Mouse (Mus musculus) erythroblast, embryonic 14.5 days (primary cell): ENCODE measurements around the gene Jmjd1c. TPM values are rescaled to one million over a fixed set of nuclear protein-coding genes. Genes with fewer than 3 reads are reported as not detected.

Source experiments
- H3K27me3 ChIP-seq: 2 replicates; pipeline ENCODE4 v1.6.1; 2012; ENCODE audit warnings: inconsistent platforms; ENCODE audit not compliant: control insufficient read depth
- H3K36me3 ChIP-seq: 2 replicates; pipeline ENCODE4 v1.6.1; 2012; ENCODE audit warnings: mild to moderate bottlenecking, inconsistent platforms; ENCODE audit not compliant: control insufficient read depth
- H3K4me1 ChIP-seq: 2 replicates; pipeline ENCODE4 v1.6.1; 2012; ENCODE audit warnings: inconsistent platforms; ENCODE audit not compliant: control insufficient read depth
- H3K4me3 ChIP-seq: replicated peaks from 2 replicates; pipeline ENCODE3; 2012; ENCODE audit warnings: moderate library complexity, mild to moderate bottlenecking, inconsistent platforms
- H3K9me3 ChIP-seq: 2 replicates; pipeline ENCODE4 v1.6.1; 2012; ENCODE audit warnings: low read length, inconsistent platforms, mixed read lengths; ENCODE audit not compliant: control insufficient read depth
- GATA1 ChIP-seq: IDR thresholded peaks from 2 replicates; pipeline ENCODE4 v1.6.1; 2012; ENCODE audit warnings: low read length, inconsistent platforms, mixed read lengths
- TAL1 ChIP-seq: IDR thresholded peaks from 3 replicates; pipeline ENCODE4 v1.6.1; 2012; ENCODE audit warnings: low read length, inconsistent platforms, mixed read lengths
- polyA plus RNA-seq: library from polyadenylated mRNA; stranded (reverse); fragments of >175 nt; gene quantifications from 2 replicates; pipeline ENCODE4 v1.2.3, GENCODE M21; 2012

Jmjd1c gene
- polyA plus RNA-seq, 1 experiment, result 0.09 TPM

DNA sequence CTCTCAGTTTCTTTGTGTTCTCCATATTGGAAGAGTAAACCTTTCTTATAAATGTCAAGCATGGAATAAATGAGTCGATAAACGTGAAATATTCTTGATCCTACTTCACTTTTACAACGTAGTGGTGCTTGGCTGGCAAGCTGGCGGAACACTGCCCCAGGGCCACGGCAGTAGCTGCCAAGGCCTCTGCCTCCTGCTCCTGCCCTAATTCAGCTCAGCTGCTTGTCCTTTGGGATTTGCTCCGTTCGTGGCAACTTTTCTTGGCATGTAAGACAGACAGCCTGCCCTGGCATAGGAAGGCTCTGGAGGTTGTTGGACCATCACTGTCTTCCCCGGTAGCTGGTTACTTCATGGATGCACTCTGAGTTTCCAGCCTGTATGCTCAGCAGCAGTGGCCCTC lies 20.3 kb downstream of the Jmjd1c start:
- no peaks in the 10 kb centered on the region for H3K9me3 ChIP-seq
- H3K27me3 ChIP-seq, result no peaks in the 10 kb centered on the region
- no peaks in the 10 kb centered on the region; the same call in 1 of the 2 replicates for H3K4me1 ChIP-seq
- TF ChIP-seq GATA1 (no peak), TAL1 (no peak)
- H3K36me3 ChIP-seq, result no peaks in the 10 kb centered on the region
- H3K4me3 ChIP-seq, result no peak overlapping the region

DNA sequence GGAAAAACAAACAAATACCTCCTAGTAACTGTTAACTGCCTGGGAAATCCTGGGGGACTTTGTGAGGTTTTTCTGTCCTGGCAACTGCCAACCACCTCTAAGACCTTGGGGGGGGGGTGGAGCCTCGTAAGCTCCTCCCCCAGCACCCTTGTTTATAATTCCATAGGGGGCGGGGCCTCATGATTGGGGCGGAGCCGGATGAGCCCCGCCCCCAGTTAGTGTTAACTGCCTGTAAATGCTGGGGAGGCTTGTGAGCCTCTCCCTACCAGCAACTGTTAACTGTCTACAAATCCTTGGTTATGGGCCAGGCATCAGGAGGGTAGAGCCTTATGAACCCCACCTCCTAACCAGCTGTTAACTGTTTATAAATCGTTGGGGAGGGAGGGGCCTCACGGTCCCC lies 23.4 kb downstream of the Jmjd1c start:
- TF ChIP-seq TAL1 (no peak), GATA1 (no peak)
- peaks cover 3% of the 10 kb centered on the region for H3K27me3 ChIP-seq
- H3K4me1 ChIP-seq, result no peaks in the 10 kb centered on the region; the same call in 1 of the 2 replicates
- no peaks in the 10 kb centered on the region for H3K9me3 ChIP-seq
- H3K4me3 ChIP-seq, result no peak overlapping the region
- no peaks in the 10 kb centered on the region for H3K36me3 ChIP-seq

DNA sequence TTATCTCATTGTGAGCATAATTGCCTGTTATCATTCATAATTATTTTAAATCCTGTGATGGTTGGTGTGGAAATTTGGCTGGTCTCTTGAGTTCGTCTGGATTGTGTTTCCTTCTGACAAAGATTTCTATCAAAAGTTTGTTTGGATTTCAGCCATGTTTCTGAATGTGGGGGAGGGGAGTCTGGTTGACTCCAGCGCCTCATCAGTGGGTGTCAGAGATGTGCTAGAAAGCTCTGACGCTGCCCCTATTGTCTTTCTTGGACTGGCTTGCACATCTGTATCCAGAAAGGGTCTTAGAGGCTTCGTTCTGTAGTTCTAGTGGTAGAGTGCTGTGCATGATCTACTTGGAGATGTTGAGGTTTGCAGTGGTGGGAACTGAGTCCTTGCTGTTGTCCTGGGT lies 24.3 kb downstream of the Jmjd1c start:
- H3K27me3 ChIP-seq, result peaks cover 12% of the 10 kb centered on the region
- H3K9me3 ChIP-seq, result no peaks in the 10 kb centered on the region
- no peak overlapping the region for H3K4me3 ChIP-seq
- H3K4me1 ChIP-seq, result no peaks in the 10 kb centered on the region; the same call in 1 of the 2 replicates
- TF ChIP-seq TAL1 (no peak), GATA1 (no peak)
- no peaks in the 10 kb centered on the region for H3K36me3 ChIP-seq

DNA sequence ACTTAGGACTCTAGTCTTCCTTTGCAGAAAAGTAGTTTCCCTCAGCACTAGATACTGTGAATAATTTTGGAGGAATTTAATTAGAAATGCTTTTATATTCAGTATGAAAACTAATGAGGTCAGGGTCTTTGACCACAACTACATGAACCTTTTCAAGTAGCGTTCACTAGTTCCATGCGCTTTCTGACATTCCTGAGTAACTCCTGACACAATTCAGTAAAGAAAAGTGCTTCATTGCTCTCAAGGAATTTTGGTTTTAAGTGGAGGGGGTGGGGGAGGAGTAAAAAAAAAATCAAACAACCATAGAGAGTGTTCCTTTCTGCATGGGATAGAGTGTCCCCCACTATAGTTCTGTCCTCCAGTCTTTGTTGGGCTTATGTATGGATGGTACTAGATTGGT lies 24.7 kb downstream of the Jmjd1c start:
- TF ChIP-seq GATA1 (no peak), TAL1 (no peak)
- Histone ChIP-seq H3K27me3 (peaks cover 17% of the 10 kb centered on the region), H3K9me3 (no peaks in the 10 kb centered on the region), H3K36me3 (no peaks in the 10 kb centered on the region), H3K4me3 (no peak overlapping the region), H3K4me1 (no peaks in the 10 kb centered on the region; the same call in 1 of the 2 replicates)

DNA sequence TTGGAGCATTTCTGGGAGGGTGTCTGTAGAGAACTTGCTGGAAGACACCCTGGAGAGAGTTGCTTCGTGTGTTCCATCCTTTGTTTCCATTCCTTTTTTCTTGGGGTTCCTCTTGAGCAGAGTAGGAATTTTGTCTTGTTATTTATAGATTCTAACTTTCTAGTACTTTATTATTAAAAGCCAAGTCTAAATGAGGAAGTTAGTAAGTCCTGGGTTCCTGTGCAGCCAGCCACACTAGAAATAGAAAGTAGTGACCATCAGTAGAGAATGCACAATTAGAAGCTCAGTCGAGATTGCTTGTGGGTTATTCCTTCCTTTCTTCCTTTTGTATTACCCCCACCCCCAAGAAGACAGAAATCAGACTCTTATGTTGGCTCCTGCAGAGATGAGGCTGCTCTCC lies 27.8 kb downstream of the Jmjd1c start:
- Histone ChIP-seq H3K36me3 (no peaks in the 10 kb centered on the region), H3K27me3 (peaks cover 46% of the 10 kb centered on the region), H3K9me3 (no peaks in the 10 kb centered on the region; the same call in 1 of the 2 replicates), H3K4me1 (peaks cover 12% of the 10 kb centered on the region), H3K4me3 (no peak overlapping the region)
- no peak for TF ChIP-seq TAL1
- TF ChIP-seq GATA1, result no peak

- no peaks in the 10 kb centered on the region for H3K36me3 ChIP-seq
- H3K27me3 ChIP-seq, result peaks cover 50% of the 10 kb centered on the region
- no peak overlapping the region for H3K4me3 ChIP-seq
- TF ChIP-seq GATA1, result no peak
- no peak for TF ChIP-seq TAL1
- no peaks in the 10 kb centered on the region; the same call in 1 of the 2 replicates for H3K9me3 ChIP-seq
- H3K4me1 ChIP-seq, result peaks cover 12% of the 10 kb centered on the region
Observed at GRCm38 (mm10) chr10:67124156-67124555, 28.2 kb downstream of the Jmjd1c start.

DNA sequence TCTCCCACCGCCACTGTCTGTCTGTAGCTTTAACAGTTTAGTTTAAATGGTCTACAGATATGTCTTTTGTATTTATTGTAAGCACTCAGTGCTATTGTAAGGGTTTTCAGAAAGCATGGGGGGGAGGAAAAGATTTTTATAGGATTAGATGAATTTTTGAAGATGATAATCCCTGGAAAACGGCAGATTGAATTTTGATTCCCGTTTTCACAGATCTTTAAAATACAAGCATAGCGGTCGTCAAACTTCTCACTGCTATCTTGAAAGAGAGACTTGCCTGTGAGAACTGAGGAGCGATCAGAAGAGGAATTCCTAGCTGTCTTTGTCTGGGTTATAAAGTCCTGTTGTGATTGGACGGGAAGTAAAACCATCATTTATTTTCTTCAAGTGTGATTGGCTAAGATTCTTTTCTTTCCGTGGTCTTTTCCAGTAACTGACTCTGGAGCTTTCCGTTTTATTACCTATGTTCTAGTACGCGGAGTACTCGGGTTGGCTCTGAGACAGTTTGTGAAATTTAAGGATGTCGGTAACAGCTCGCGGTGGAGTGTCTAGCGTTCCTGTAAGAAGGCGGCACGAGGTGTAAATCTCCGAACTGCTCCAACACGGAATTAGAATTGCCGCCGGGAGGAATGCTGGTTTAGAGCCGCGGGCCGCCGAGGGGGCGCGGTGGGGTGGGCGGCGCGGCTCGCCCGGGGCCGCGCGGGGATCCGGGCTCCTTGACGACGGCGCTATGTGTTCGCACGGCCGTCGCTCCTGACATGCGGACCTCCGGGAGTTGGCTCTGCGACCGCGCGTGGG lies 30.3 kb downstream of the Jmjd1c start:
- H3K4me1 ChIP-seq, result peaks cover 12% of the 10 kb centered on the region

DNA sequence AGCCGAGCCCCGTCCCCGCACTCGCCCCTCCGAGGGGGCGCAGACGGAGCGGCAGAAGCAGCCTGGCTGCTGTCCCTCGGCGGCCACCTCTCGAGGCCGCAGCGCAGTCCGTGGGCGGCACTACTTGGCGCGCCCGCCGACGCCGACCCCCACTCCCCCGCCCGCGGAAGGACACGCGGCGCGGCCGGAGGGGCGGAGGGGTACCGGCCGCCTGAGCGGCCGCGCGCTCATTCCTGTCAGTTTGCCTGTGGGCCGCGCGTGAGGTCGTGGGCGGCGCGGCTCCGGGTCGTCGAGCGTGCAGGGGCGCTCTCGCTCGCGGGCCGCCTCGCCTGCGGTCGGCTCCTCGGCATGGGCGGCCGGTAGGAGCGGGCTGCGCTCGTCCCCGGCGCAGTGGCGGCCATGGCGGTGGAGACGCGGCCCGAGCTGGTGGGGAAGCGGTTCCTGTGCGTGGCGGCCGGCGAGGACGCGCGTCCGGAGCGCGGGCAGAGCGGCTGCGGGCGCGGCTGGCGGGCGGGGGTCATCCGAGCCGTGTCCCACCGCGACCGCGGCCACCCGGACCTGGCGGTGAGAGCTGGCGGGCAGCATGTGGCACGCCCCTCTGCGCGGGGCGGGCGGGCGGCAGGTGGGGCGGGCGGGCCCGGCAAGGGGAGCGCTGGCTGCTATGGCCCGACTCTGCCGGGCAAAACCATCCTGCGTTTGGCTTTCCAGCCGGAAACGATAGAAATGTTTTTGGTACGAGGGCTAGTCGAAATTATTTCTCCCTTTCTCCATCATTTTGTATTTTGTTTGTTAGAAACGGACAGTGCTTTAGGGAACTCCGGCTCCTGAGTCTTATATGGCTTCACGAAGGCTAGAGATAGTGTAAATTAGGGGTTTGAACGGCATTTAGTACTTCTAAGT lies 31.2 kb downstream of the Jmjd1c start:
- H3K4me1 ChIP-seq, result peaks cover 12% of the 10 kb centered on the region
- H3K27me3 ChIP-seq, result peaks cover 53% of the 10 kb centered on the region
- peak overlapping the region; percentile 71 for H3K4me3 ChIP-seq
- TF ChIP-seq GATA1 (no peak), TAL1 (no peak)
- H3K36me3 ChIP-seq, result no peaks in the 10 kb centered on the region
- no peaks in the 10 kb centered on the region; the same call in 1 of the 2 replicates for H3K9me3 ChIP-seq

More for the DNA sequence above, 30.3 kb downstream of the Jmjd1c start:
- Histone ChIP-seq H3K4me3 (peak overlapping the region; percentile 71), H3K36me3 (no peaks in the 10 kb centered on the region), H3K27me3 (peaks cover 53% of the 10 kb centered on the region), H3K9me3 (no peaks in the 10 kb centered on the region; the same call in 1 of the 2 replicates)
- TF ChIP-seq TAL1, result no peak
- TF ChIP-seq GATA1, result no peak

DNA sequence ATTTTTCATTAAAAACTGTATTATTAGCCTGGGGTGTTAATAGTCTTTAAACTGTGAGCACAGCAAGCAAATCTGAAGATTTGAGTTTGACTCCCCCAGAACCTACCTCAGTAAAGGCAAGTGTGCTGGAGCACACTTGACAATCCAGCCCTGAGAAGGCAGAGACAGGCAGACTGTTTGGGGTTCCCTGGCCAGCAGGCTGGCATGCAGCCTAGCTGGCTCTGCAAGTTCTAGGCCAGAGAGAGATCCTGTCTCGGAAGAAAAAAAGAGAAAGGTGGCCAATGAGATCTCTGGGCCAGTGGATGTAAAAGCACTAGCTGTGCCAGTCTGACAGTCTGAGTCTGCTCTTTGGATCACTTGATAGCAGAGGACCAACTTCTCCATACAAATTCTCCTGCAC lies 33.6 kb downstream of the Jmjd1c start:
- TF ChIP-seq GATA1 (no peak), TAL1 (no peak)
- Histone ChIP-seq H3K4me1 (peaks cover 12% of the 10 kb centered on the region), H3K27me3 (peaks cover 47% of the 10 kb centered on the region), H3K4me3 (no peak overlapping the region), H3K9me3 (no peaks in the 10 kb centered on the region; the same call in 1 of the 2 replicates), H3K36me3 (no peaks in the 10 kb centered on the region)
